Mouse (Mus musculus) right cerebral cortex, postnatal 4 days (tissue): ENCODE results near the gene Pole3.
A peak's percentile ranks its signal among the peaks of the same experiment; 100 is the strongest.

Experiments
- DNase-seq: peaks from one replicate; pipeline ENCODE4 v3.0.0-alpha.2; 2022

The Pole3 gene

GRCm38 (mm10) chr4:62517538-62518415 is 7.1 kb downstream of the Pole3 start:
- no peak for DNase-seq

- DNase-seq, result no peak
Measured at GRCm38 (mm10) chr4:62517046-62517445, 7.8 kb downstream of the Pole3 start.

GRCm38 (mm10) chr4:62516579-62516978 is 8.3 kb downstream of the Pole3 start:
- no peak for DNase-seq

- DNase-seq, result no peak
Measured at GRCm38 (mm10) chr4:62516079-62516478, 8.8 kb downstream of the Pole3 start.

GRCm38 (mm10) chr4:62515490-62515889 is 9.4 kb downstream of the Pole3 start:
- DNase-seq, result no peak

- no peak for DNase-seq
Measured at GRCm38 (mm10) chr4:62514995-62515394, 9.9 kb downstream of the Pole3 start.

GRCm38 (mm10) chr4:62513998-62514506 is 10.8 kb downstream of the Pole3 start:
- DNase-seq, result no peak

GRCm38 (mm10) chr4:62509946-62510345 is 14.9 kb downstream of the Pole3 start:
- no peak for DNase-seq

GRCm38 (mm10) chr4:62508839-62509238 is 16.0 kb downstream of the Pole3 start:
- no peak for DNase-seq

GRCm38 (mm10) chr4:62506798-62507197 is 18.1 kb downstream of the Pole3 start:
- no peak for DNase-seq

- no peak for DNase-seq
Measured at GRCm38 (mm10) chr4:62505991-62506390, 18.9 kb downstream of the Pole3 start.

- DNase-seq, result no peak
Measured at GRCm38 (mm10) chr4:62503374-62503970, 21.4 kb downstream of the Pole3 start, which contains the start of gene Hdhd3. Gene Hdhd3 (minus strand): TSS chr4:62503467.

GRCm38 (mm10) chr4:62502969-62503368 is 21.9 kb downstream of the Pole3 start:
- DNase-seq, result no peak

- DNase-seq, result peak; percentile 81
Measured at GRCm38 (mm10) chr4:62501964-62502732, 22.7 kb downstream of the Pole3 start.

GRCm38 (mm10) chr4:62501534-62501933 is 23.3 kb downstream of the Pole3 start:
- DNase-seq, result no peak

- no peak for DNase-seq
Measured at GRCm38 (mm10) chr4:62500799-62501198, 24.1 kb downstream of the Pole3 start.

GRCm38 (mm10) chr4:62496815-62497214 is 28.1 kb downstream of the Pole3 start:
- DNase-seq, result peak; percentile 34

GRCm38 (mm10) chr4:62495946-62496345 is 28.9 kb downstream of the Pole3 start:
- no peak for DNase-seq

- DNase-seq, result no peak
Measured at GRCm38 (mm10) chr4:62494230-62494629, 30.6 kb downstream of the Pole3 start.

GRCm38 (mm10) chr4:62492682-62493081 is 32.2 kb downstream of the Pole3 start:
- peak; percentile 33 for DNase-seq

GRCm38 (mm10) chr4:62487914-62488313 is 37.0 kb downstream of the Pole3 start:
- no peak for DNase-seq

- DNase-seq, result no peak
Measured at GRCm38 (mm10) chr4:62487172-62487571, 37.7 kb downstream of the Pole3 start.

GRCm38 (mm10) chr4:62486162-62486696 is 38.6 kb downstream of the Pole3 start:
- no peak for DNase-seq
